Mouse (Mus musculus) MEL (cell line): ENCODE measurements around the gene Sp2. TPM values are rescaled to one million over a fixed set of nuclear protein-coding genes. Genes with fewer than 3 reads are reported as not detected.

Experiments
- DNase-seq: peaks from one replicate; pipeline ENCODE4 v3.0.0; 2011; ENCODE audit warnings: low read depth, low spot score
- H3K27ac ChIP-seq: 2 replicates; pipeline ENCODE4 v1.5.1; 2012; ENCODE audit warnings: low read depth, mild to moderate bottlenecking, control low read depth, low read length, moderate library complexity; ENCODE audit not compliant: control insufficient read depth
- H3K27me3 ChIP-seq, 2 experiments: fragments of 150-350 bp in 1 of 2; sonication (generic) in 1 of 2; 2 replicates each; pipeline ENCODE4 v1.6.1; 2012; ENCODE audit warnings: low read length in 2 of 2, mild to moderate bottlenecking in 2 of 2, improper control_type of control experiment in 1 of 2, moderate library complexity in 1 of 2; ENCODE audit not compliant: insufficient read depth in 2 of 2, control insufficient read depth in 1 of 2
- H3K36me3 ChIP-seq, 2 experiments: 2 replicates each; pipeline ENCODE4 v1.6.1; 2012 to 2014; ENCODE audit warnings: low read length in 2 of 2, improper control_type of control experiment in 1 of 2, inconsistent platforms in 1 of 2, mild to moderate bottlenecking in 1 of 2; ENCODE audit not compliant: insufficient read depth in 2 of 2, control insufficient read depth in 1 of 2
- H3K4me1 ChIP-seq, 2 experiments: fragments of 150-350 bp in 1 of 2; sonication (generic) in 1 of 2; 2 replicates each; pipeline ENCODE4 v1.6.1; 2012; ENCODE audit warnings: low read length in 2 of 2, improper control_type of control experiment in 1 of 2, mild to moderate bottlenecking in 1 of 2; ENCODE audit not compliant: insufficient read depth in 2 of 2, control insufficient read depth in 1 of 2
- H3K4me3 ChIP-seq, 2 experiments: fragments of 150-350 bp in 1 of 2; sonication (generic) in 1 of 2; 2 replicates each; pipeline ENCODE4 v1.5.1; 2012; ENCODE audit warnings: low read depth in 2 of 2, low read length in 2 of 2, mild to moderate bottlenecking in 2 of 2, moderate library complexity in 2 of 2, control low read depth in 1 of 2, improper control_type of control experiment in 1 of 2; ENCODE audit not compliant: control insufficient read depth in 1 of 2, insufficient read depth in 1 of 2
- H3K79me2 ChIP-seq: 2 replicates; pipeline ENCODE4 v1.6.1; 2012; ENCODE audit warnings: mild to moderate bottlenecking, low read length, moderate library complexity; ENCODE audit not compliant: control insufficient read depth, poor library complexity, insufficient read depth
- H3K9ac ChIP-seq: 2 replicates; pipeline ENCODE4 v1.6.1; 2012; ENCODE audit warnings: low read depth, mild to moderate bottlenecking, control low read depth, low read length, moderate library complexity; ENCODE audit not compliant: control insufficient read depth, poor library complexity, severe bottlenecking
- H3K9me3 ChIP-seq: fragments of 150-350 bp; sonication (generic); replicated peaks from 2 replicates; pipeline ENCODE4 v1.6.1; 2012; ENCODE audit warnings: mild to moderate bottlenecking, low read length, improper control_type of control experiment, moderate library complexity; ENCODE audit not compliant: insufficient read depth
- BHLHE40 ChIP-seq: IDR thresholded peaks from 2 replicates; pipeline ENCODE4 v1.6.1; 2012; ENCODE audit warnings: low read depth, mild to moderate bottlenecking, inconsistent platforms, low read length, improper control_type of control experiment, borderline replicate concordance
- CHD1 ChIP-seq: IDR thresholded peaks from 2 replicates; pipeline ENCODE4 v1.6.1; 2012; ENCODE audit warnings: low read depth, mild to moderate bottlenecking, inconsistent platforms, low read length, improper control_type of control experiment
- CTCF ChIP-seq, 3 experiments: IDR thresholded peaks in 2 of 3; conservative IDR thresholded peaks in 1 of 3; 2 replicates each; pipeline ENCODE4 v1.5.1; 2011 to 2012; ENCODE audit warnings: low read length in 3 of 3, low read depth in 2 of 3, mild to moderate bottlenecking in 2 of 3, improper control_type of control experiment in 1 of 3, inconsistent platforms in 1 of 3, mixed read lengths in 1 of 3, moderate library complexity in 1 of 3; ENCODE audit not compliant: control insufficient read depth in 1 of 3, insufficient read depth in 1 of 3, poor library complexity in 1 of 3, severe bottlenecking in 1 of 3
- ELF1 ChIP-seq: IDR thresholded peaks from 2 replicates; pipeline ENCODE4 v1.6.1; 2014; ENCODE audit warnings: low read depth, mild to moderate bottlenecking, inconsistent platforms, low read length, improper control_type of control experiment, moderate library complexity
- EP300 ChIP-seq, 2 experiments: IDR thresholded peaks; 2 replicates each; pipeline ENCODE4 v1.6.1; 2011; ENCODE audit warnings: improper control_type of control experiment in 2 of 2, low read length in 2 of 2, low read depth in 1 of 2, mild to moderate bottlenecking in 1 of 2
- ETS1 ChIP-seq: IDR thresholded peaks from 2 replicates; pipeline ENCODE4 v1.6.1; 2012; ENCODE audit warnings: low read depth, mild to moderate bottlenecking, inconsistent platforms, low read length, improper control_type of control experiment, moderate library complexity
- GATA1 ChIP-seq: IDR thresholded peaks from 2 replicates; pipeline ENCODE4 v1.6.1; 2011; ENCODE audit warnings: low read depth, low read length, improper control_type of control experiment
- HCFC1 ChIP-seq: IDR thresholded peaks from 2 replicates; pipeline ENCODE4 v1.6.1; 2012; ENCODE audit warnings: low read depth, mild to moderate bottlenecking, inconsistent platforms, low read length, improper control_type of control experiment, moderate library complexity
- MAFK ChIP-seq: IDR thresholded peaks from 2 replicates; pipeline ENCODE4 v1.6.1; 2011; ENCODE audit warnings: low read depth, mild to moderate bottlenecking, low read length, improper control_type of control experiment, borderline replicate concordance
- MAX ChIP-seq: IDR thresholded peaks from 2 replicates; pipeline ENCODE4 v1.6.1; 2011; ENCODE audit warnings: low read length, improper control_type of control experiment
- MXI1 ChIP-seq: IDR thresholded peaks from 2 replicates; pipeline ENCODE4 v1.6.1; 2011; ENCODE audit warnings: mild to moderate bottlenecking, low read depth, low read length, improper control_type of control experiment
- MYC ChIP-seq: IDR thresholded peaks from 2 replicates; pipeline ENCODE4 v1.6.1; 2011; ENCODE audit warnings: low read depth, mild to moderate bottlenecking, low read length, improper control_type of control experiment, moderate library complexity
- NELFE ChIP-seq: IDR thresholded peaks from 2 replicates; pipeline ENCODE4 v1.6.1; 2011; ENCODE audit warnings: low read depth, low read length, improper control_type of control experiment
- POLR2A ChIP-seq, 2 experiments: IDR thresholded peaks; 2 replicates each; pipeline ENCODE4 v1.6.1; 2011 to 2012; ENCODE audit warnings: low read length in 2 of 2, mild to moderate bottlenecking in 2 of 2, control low read depth in 1 of 2, improper control_type of control experiment in 1 of 2, low read depth in 1 of 2, moderate library complexity in 1 of 2; ENCODE audit not compliant: control insufficient read depth in 1 of 2, insufficient read depth in 1 of 2, poor library complexity in 1 of 2
- POLR2AphosphoS2 ChIP-seq: IDR thresholded peaks from 2 replicates; pipeline ENCODE4 v1.6.1; 2011; ENCODE audit warnings: low read length, improper control_type of control experiment
- POLR2AphosphoS5 ChIP-seq: IDR thresholded peaks from 2 replicates; pipeline ENCODE4 v1.6.1; 2012; ENCODE audit warnings: low read depth, borderline replicate concordance, mild to moderate bottlenecking, inconsistent platforms, low read length, moderate library complexity, mixed read lengths
- RAD21 ChIP-seq: IDR thresholded peaks from 2 replicates; pipeline ENCODE4 v1.6.1; 2011; ENCODE audit warnings: mild to moderate bottlenecking, low read depth, low read length, improper control_type of control experiment
- SIN3A ChIP-seq: IDR thresholded peaks from 2 replicates; pipeline ENCODE4 v1.6.1; 2012; ENCODE audit warnings: low read length, improper control_type of control experiment, inconsistent platforms
- SMC3 ChIP-seq: IDR thresholded peaks from 2 replicates; pipeline ENCODE4 v1.6.1; 2011; ENCODE audit warnings: low read depth, low read length, improper control_type of control experiment
- TBP ChIP-seq: IDR thresholded peaks from 2 replicates; pipeline ENCODE4 v1.8.0; 2011; ENCODE audit warnings: low read depth, low read length, improper control_type of control experiment
- TCF12 ChIP-seq: IDR thresholded peaks from 2 replicates; pipeline ENCODE4 v1.6.1; 2014; ENCODE audit warnings: low read depth, mild to moderate bottlenecking, inconsistent platforms, low read length, improper control_type of control experiment, moderate library complexity
- ZC3H11A ChIP-seq: IDR thresholded peaks from 2 replicates; pipeline ENCODE4 v1.6.1; 2012; ENCODE audit warnings: low read depth, mild to moderate bottlenecking, inconsistent platforms, low read length, improper control_type of control experiment
- ZKSCAN1 ChIP-seq: IDR thresholded peaks from 2 replicates; pipeline ENCODE4 v1.6.1; 2012; ENCODE audit warnings: low read depth, mild to moderate bottlenecking, inconsistent platforms, low read length, improper control_type of control experiment, moderate library complexity
- ZMIZ1 ChIP-seq: IDR thresholded peaks from 2 replicates; pipeline ENCODE4 v1.6.1; 2012; ENCODE audit warnings: low read depth, mild to moderate bottlenecking, inconsistent platforms, low read length, improper control_type of control experiment, moderate library complexity
- ZNF384 ChIP-seq: IDR thresholded peaks from 2 replicates; pipeline ENCODE4 v1.6.1; 2012; ENCODE audit warnings: low read depth, mild to moderate bottlenecking, inconsistent platforms, low read length, improper control_type of control experiment
- polyA plus RNA-seq, 2 experiments: library from polyadenylated mRNA; stranded (reverse) in 1 of 2; unstranded in 1 of 2; fragments of >175 nt in 1 of 2; fragments of >200 nt in 1 of 2; gene quantifications; 2 replicates each; pipeline versions ENCODE4 v1.2.1 to v1.2.4; 2012; ENCODE audit warnings: low replicate concordance in 2 of 2, low read depth in 1 of 2; ENCODE audit not compliant: insufficient read length in 2 of 2, insufficient read depth in 1 of 2, missing spikeins in 1 of 2
- total RNA-seq: library from RNA; depleted of rRNA; stranded (reverse); fragments of 300-350 nt; gene quantifications from 2 replicates; pipeline ENCODE4 v1.2.3, GENCODE M21; 2012; rRNA removed

Sp2 gene
- 1.4 and 2.2 TPM in 2 replicates for total RNA-seq
- polyA plus RNA-seq, result 10 to 100 TPM in 1 of 2 experiments, not detected in 1; 20.3 TPM

DNA sequence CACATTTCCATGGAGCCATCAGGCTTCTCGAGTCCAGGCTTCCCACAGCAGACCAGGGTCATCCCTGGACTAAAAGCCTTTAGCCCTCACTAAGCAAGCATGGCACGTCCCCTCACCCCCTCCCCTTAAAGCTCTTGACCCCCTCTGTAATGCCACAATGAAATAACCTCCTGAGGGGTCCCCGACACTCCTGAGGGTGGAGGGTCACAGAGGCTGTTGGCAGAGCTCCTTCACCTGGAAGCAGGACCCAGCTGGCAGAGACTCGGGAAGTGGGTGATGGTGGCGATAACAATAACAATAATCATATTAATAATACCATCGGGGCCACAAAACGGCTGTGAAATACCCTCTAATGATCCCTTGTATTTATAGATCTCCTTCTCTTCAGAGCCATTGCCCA is at the start of gene Sp2:
Gene Sp2, minus strand, starts transcription at position 101 of the 400 bp plus-strand sequence.
- DNase-seq, result no peak
- Histone ChIP-seq H3K27me3 (peaks cover 0 to 4% of the 10 kb centered on the region in 2 experiments; a peak in 2 of 4 replicates), H3K27ac (no peak within 1 kb of the TSS), H3K9me3 (no peaks in the 10 kb centered on the region), H3K4me1 (peaks cover 5 to 14% of the 10 kb centered on the region in 2 experiments), H3K4me3 (no peak within 1 kb of the TSS), H3K9ac (no peak within 1 kb of the TSS), H3K79me2 (peaks cover 1% of the 10 kb centered on the region; the same call in 1 of the 2 replicates), H3K36me3 (peaks cover 0 to 5% of the 10 kb centered on the region in 2 experiments; a peak in 2 of 4 replicates)
- TF ChIP-seq GATA1, result no peak
- no peak for TF ChIP-seq SIN3A
- TF ChIP-seq ZNF384, result no peak
- TF ChIP-seq BHLHE40, result no peak
- TF ChIP-seq POLR2AphosphoS5, result no peak
- no peak for TF ChIP-seq MYC
- TF ChIP-seq CTCF (IDR thresholded peaks at IDR 0.05 in 2 of 3, conservative IDR thresholded peaks at IDR 0.05 in 1 of 3; ENCODE audit: control insufficient read depth in 1 of 3, insufficient read depth in 1 of 3, low read depth in 2 of 3, low read length in 3 of 3, poor library complexity in 1 of 3, severe bottlenecking in 1 of 3), result no peak
- no peak for TF ChIP-seq ELF1
- TF ChIP-seq HCFC1, result no peak

GRCm38 (mm10) chr11:97032499-97032898 is 49.7 kb upstream of the Sp2 start:
- Histone ChIP-seq H3K4me3 (no peak overlapping the region), H3K4me1 (peaks cover 5 to 11% of the 10 kb centered on the region in 2 experiments), H3K9ac (no peak overlapping the region), H3K79me2 (peaks cover 6% of the 10 kb centered on the region), H3K27ac (no peak overlapping the region), H3K36me3 (peaks cover 0 to 8% of the 10 kb centered on the region in 2 experiments; a peak in 2 of 4 replicates), H3K27me3 (no peaks in the 10 kb centered on the region), H3K9me3 (no peaks in the 10 kb centered on the region)
- TF ChIP-seq MYC (no peak), ZKSCAN1 (peak; percentile 90)
- DNase-seq, result no peak

- no peak for DNase-seq
- no peaks in the 10 kb centered on the region for H3K9me3 ChIP-seq
- H3K36me3 ChIP-seq, result peaks cover 0 to 8% of the 10 kb centered on the region in 2 experiments; a peak in 2 of 4 replicates
- TF ChIP-seq CHD1, result no peak
- TF ChIP-seq EP300 (IDR thresholded peaks at IDR 0.05; ENCODE audit: low read depth in 1 of 2, low read length in 2 of 2), result no peak
- no peak for TF ChIP-seq MXI1
- no peak for TF ChIP-seq SIN3A
- TF ChIP-seq POLR2AphosphoS2, result no peak
- TF ChIP-seq ZMIZ1, result no peak
- TF ChIP-seq RAD21, result no peak
- TF ChIP-seq MAX, result no peak
- no peak for TF ChIP-seq TCF12
- TF ChIP-seq SMC3, result no peak
- no peak for TF ChIP-seq ZC3H11A
- no peak for TF ChIP-seq TBP
- no peak for TF ChIP-seq NELFE
- no peak for TF ChIP-seq MAFK
- no peak for TF ChIP-seq POLR2A (IDR thresholded peaks at IDR 0.05; ENCODE audit: control insufficient read depth in 1 of 2, insufficient read depth in 1 of 2, low read depth in 1 of 2, low read length in 2 of 2, poor library complexity in 1 of 2)
- TF ChIP-seq ETS1, result no peak
- no peak overlapping the region for H3K9ac ChIP-seq
- peaks cover 6% of the 10 kb centered on the region for H3K79me2 ChIP-seq
- no peaks in the 10 kb centered on the region for H3K27me3 ChIP-seq
- H3K4me3 ChIP-seq, result no peak overlapping the region
- H3K4me1 ChIP-seq, result peaks cover 5 to 11% of the 10 kb centered on the region in 2 experiments
- H3K27ac ChIP-seq, result no peak overlapping the region
Measured at GRCm38 (mm10) chr11:97031977-97032376, 49.2 kb upstream of the Sp2 start.
